Mouse (Mus musculus) cerebellum, postnatal 14 days (tissue): ENCODE data around the gene Wif1.

ENCODE experiments used
- DNase-seq, 2 experiments: peaks; one replicate each; pipeline ENCODE4 v3.0.0; 2021; ENCODE audit warnings: mixed read lengths in 2 of 2

Gene Wif1

DNA sequence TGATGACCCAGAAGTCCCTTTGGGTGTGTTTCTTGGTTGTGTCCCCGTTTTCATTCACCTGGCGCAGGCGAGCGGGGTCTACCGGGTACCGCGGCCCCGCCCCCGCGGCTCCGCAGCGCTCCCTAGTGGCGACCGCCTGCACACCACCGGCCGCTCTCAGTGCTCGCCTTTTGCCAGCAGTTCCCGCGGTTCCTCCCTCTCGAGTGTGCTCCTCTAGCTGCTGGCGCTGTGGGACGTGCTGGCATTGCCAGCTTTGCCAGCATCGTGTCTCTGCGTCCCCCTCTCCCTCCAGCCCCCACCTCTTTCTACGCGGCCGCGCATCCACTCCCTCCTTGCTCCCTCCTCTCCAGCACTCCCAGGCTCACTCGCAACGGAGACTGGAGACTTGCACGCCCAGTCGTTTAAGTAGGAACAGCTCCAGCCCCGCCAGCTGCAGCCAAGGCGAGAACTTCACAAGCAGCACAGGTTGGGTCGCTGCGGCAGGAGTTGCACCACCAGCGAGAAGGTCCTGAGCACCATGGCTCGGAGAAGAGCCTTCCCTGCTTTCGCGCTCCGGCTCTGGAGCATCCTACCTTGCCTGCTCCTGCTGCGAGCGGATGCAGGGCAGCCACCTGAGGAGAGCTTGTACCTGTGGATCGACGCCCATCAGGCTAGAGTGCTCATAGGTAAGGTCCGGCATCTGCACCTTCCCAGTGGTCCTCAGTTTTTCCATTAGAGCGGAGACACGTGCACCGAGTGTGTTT is at the start of gene Wif1:
Gene Wif1, plus strand, starts transcription at position 135 of the 743 bp plus-strand sequence.
- DNase-seq, result peak; percentile 85 to 86

DNA sequence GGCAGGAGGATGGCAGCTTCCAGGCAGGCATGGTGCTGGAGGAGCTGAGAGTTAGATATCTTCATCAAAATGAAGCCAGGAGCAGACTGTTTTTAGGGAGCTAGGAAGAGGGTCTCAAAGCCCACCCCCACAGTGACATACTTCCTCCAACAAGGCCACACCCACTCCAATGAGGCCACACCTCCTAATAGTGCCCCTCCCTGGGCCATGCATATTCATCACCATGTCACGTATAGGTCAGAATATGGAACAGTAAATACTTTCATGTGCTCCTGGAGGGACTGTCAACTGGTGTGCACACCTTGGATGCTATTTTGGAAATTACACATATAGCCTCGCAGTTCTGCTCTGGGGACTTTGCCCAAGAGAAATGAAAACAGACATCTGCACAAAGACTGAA is 31.6 kb upstream of the Wif1 start:
- no peak for DNase-seq

DNA sequence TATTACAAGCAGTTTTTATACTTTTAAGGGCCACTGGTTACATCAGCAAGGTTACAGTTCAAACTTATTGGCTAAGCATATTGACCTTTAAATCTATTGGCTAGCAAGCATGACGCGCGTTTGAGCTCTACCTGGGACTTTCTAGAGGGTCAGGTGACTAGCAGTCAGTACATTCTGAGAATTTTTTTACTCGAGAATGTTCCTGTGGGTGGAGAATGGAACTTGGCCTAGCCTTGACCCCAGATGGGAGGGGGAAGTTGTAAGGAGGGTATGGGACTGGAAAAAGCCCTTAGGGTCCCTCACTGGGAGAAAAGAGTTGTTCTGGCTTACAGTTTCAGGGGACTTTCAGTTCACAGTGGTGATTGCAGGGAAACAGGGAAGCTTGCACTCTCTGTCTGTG is 22.3 kb upstream of the Wif1 start:
- no peak for DNase-seq

DNA sequence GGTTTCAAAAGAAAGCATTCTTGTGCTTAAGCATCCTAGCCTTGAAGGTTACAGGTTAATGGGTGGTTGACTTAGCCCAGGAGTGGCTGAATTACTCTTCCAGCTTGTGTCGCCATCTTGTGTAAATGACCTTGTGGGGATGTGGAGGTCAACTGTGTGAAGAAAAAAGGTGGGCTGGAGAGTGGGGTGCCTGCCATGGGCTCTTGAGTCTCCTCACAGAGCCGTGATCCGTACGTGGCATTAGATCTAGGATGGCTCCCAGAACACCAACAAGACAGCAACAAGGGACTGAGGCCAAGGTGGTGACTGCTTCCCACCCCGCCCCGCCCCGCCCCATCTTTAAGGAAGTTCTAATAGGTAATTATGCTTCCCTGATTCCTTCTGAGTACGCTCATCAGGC is 17.5 kb upstream of the Wif1 start:
- DNase-seq, result no peak

DNA sequence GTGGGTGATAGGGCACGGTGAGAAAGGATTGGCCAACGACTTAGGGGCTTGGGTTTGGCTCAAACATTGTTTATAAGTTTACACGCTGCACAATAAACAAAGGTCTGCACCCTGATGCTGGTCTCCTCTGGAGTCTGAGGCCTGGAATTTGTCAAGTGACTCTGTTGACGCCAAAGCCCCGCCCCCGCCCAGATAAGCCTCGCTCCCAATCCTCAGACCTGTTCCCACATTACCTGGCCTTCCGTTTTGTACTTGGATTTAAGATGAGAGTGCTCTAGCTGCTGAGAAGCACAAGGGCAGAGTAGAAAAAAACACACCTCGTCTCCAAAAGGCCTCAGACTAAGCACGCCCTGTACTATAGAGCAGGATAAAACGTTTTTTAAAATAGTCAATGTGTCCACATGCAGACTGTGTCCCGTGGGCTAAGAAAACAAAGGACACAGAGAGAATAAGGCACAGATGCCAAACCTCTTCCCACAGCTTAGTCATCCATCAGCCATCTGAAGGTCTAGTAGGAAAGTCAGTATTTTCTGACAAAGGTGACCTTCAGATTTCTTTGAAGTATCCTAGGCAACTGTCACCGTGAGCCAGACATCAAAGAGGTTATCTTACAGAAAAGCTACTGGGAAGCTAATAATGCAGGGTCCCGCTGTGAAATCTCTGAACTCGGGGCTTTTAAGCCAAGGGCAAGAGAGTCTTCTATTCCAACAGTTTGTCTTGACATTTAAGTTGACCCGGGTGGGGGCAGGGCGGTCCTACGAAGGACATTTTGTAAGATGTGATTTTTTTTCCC is 16.9 kb upstream of the Wif1 start:
- no peak for DNase-seq

DNA sequence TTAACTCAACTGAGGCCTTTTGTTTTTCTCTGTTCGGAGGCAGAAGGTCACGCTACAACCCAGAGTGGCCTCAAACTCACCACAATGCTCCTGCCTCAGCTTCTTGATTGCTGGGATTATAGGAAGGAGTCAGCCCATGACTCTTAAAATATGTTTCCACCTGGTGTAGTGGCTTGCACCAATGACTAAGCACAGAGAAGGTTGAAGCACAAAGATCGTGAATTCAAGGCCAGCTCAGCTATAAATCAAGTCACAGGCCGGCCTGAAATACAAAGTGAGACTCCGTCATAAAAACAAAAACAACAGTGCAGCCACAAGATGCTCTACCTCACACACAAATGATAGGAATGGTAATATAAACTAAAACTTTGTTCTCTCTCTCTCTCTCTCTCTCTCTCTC is 10.8 kb upstream of the Wif1 start:
- no peak for DNase-seq

DNA sequence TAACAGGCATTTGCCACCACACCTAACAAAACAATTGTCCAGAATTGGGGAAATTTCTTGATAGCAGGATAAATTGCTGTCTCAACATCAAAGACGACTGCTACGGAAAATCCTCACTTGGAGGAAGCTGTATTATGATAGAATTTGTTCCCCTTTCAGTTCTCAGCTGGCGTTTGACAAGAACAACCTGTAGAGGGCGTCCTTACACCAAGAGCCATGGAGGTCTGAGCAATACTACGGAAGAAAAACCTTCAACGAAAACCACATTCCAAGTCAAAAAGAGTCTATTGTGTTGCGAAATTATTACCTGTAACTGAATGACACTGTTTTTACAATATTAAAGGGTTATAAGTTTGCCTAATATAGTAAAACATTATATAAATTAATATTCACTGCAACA is 2.0 kb upstream of the Wif1 start:
- DNase-seq, result peak; percentile 59 to 66

DNA sequence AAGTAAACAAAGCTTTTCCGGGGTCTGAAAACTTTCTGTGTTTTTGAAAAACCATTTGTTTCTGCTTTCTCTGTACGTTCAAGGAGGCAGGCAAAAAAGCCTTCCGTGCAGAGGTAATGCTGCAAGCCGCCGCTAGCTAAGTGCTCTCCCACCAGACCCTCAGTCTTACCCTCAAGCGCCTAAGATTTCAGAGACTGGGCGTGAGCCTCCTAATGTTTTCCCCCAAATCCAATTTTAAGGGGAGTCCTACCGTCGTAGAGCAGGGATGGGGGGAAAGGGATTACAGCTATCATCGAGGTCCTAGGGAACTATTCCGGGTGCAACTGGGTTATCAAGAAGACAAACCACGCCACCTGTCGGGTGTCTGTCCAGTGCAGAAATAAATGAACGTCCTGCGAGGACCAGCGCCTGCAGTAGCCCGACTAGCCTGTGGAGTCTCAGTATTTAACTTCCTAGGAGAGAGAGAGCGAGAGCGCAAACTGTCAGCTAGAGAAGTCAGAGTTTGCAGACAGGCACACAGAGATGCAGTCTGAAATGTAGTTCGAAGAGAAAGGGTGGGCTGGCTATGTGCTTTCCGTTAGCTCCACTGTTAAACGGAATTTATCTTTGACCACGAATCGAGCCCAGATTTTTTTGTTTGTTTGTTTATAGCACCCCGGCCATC is 500 bp upstream of the Wif1 start:
- peak; percentile 77 to 78 for DNase-seq

DNA sequence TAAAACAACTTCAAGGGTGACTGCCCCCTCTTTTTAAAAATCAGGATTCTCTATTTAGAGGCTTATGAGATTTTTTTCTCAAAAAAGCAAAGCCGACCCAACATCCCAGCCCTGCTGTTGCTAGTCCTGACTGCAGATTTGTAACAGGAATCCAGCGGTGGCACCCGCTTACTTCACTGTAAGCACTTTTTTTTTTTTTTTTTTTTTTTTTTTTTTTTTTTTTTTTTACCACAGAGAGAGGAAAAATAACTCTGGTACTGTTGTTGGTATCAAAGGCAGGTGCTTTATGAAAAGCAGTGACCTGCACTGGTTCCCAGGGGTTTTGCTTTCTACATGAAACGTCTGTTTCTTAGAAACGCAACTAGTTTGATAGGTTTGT is 798 bp downstream of the Wif1 start:
- DNase-seq, result no peak

DNA sequence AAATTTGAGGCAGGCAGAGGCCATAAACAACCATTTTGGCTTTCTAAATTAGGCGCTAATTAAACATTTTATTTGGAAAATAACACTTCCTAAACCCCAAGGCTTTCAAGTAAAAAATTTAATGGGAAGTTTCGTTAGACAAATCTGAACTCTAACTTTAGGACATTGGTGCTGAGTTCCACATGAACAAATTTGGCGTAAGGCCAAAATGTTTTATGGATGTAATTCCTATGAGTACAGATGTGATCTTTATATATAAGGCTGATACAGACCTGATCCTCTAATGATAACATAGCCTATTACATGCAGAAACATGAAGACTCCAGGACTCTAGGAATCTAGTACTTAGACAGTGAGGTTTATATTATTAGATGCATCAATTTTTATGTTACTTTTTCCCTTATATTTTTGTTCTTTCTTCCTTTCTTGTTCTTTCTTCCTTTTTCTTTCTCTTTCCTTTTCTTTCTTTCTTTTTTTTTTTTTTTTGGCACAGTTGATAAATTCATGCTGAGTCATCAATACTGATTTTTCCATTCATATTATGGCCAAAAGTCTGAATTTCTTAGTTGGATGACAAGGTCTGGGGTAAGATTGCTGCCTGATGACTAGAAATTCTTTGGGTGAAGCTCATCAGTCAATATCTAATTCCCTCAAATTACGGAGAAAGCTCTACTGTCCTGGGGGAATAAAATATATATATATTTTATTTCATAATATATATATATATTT is 5.0 kb downstream of the Wif1 start:
- no peak for DNase-seq

DNA sequence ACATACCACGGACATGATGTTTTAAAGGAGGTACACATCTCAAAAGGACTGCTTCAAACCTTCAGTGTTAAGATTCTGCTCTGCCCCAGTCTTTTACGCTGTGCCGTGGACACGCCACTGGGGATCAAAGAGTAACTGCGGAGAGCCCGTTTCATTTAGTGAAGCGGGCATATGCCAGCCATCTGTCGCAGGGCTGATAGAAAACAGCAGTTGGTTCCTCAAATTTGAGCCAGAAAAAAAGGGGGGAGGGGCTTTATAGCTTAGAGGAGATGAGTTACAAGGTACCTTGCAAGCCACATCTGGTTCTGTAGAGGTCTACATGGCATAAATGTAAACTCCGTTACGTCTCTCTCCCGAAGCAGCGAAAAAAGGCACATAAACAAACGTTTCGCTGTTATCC is 7.2 kb downstream of the Wif1 start:
- DNase-seq, result peak; percentile 25 to 55

DNA sequence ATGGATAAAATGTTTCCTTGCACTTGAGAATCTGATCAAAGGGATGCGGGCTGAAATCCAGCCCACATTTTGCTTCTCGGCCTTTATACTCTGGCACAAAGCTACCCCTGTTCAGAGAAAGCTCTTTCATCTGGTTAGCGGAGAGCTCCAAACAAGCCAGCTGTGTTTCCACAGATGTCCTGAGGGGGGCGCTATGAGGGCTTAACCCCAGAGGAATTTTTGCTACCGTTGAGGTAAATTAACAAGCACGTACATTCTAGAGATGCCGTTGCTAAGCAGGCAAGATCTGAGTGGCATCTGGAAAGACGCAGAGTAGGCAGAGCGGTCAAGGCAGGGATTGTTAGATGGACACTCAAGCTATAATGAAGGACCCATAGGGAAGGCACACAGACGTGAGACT is 13.7 kb downstream of the Wif1 start:
- no peak for DNase-seq

DNA sequence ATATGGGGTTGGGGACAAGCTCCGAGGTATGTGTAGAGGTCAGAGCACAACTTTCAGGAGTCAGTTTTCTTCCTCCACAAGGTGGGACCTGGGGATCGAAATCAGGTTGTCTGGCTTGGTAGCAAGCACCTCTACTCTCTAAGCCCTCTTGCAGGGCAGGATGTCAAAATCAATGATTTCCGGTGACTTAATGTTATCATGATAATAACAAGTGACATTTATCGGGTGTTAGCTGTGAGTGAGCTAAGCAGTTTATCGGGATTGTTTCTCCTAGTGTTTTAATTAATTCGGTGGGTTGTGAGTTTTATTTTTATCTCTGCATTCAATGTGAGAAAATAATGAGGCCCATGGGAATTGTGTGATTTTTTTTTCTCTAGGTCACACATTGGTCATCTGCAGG is 18.3 kb downstream of the Wif1 start:
- DNase-seq, result no peak

DNA sequence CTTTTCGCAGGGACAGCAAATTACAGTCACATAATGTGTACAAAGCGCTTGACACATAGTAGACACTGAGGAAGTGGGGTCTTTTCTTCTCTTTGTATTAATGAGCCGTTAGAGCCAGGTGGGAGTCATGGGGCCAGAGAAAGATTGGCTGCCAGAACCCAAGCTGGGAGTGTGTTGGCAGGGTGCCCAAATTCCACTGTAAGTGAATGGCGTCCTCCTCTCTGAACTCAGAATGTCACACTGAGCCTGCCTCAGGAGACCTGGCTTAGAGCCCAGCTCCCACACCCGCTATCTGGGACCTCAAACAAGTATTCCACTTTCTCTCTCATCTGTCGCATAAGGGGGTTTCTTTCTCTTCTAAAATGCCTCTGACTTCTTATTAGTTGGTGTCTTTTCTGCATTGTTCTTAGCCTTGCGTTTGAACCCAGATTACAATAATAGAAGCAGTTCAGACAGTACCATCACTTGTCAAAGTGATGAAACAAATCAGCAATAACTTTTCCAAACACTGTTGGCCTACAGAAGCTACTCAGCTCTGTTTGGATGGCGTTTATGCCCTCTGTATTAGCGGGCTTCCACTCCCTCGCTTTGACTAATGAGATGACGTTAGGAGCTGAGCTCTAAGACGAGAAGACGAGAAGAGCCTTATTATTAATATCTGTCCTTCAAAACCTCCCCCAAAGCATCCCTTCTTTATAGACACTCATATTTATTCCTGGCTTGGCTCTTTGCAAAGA is 21.9 kb downstream of the Wif1 start:
- DNase-seq, result peak; percentile 88 to 90

DNA sequence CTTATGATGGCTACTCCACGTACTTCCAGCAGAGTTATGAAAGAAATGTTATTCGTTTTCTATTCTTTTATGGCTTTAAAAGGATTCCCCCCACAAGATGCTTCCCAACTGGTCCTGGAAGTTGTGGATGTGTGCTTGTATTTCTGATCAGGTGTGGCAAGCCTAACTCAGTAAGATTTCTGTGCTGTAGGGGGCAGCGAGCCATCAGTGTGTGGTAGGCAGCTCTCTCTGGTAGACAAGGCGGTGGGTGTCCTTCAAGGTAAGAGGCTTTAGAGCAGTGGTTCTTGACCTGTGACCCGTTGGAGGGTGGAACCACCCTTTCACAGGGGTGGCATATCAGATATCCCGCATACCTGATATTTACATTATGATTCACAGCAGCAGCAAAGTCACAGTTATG is 23.1 kb downstream of the Wif1 start:
- no peak for DNase-seq

DNA sequence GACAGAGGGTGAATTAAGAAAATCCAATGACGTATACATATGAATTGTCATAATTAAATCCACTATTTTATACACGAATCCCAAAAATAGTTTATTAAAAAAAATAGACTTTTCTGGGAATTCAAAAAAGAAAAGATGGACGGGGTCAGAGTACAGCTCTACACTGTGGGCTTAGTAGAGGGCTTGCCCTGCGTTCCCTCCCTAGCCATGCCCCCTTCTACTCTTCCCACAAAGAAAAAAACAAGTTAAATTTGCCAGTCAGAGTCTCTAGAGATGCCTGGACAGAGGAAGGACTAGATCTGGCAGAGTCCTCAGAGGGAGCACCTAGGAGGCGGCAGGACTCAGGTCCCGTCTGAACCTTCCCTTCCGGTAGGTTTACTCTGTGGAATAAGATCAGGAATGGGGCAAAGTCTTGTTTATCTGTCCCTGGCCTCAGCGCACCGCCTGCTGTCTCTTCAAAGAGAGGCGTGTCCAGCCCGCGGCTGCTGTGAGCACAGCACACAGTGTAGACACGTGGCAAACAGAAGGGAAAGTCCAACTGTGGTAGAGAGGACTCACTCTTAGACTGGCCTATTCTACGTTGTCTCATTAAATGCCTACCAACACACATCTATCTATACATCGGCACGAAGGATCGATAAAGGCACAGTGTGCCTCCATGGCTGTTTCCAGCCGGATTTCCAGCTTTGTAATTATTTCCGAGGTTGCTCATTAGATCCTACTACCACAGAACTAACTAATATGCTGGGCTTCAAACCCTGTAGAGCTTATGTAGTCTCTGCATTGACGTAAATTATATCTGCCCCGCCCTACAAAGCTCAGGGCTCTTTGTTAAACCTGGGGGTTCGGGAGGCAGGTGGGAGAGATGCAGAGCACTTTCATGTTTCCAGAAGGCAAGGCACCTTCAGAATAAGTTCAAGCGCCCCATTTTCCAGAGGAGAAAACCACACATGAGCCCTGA is 25.6 kb downstream of the Wif1 start:
- DNase-seq, result no peak

DNA sequence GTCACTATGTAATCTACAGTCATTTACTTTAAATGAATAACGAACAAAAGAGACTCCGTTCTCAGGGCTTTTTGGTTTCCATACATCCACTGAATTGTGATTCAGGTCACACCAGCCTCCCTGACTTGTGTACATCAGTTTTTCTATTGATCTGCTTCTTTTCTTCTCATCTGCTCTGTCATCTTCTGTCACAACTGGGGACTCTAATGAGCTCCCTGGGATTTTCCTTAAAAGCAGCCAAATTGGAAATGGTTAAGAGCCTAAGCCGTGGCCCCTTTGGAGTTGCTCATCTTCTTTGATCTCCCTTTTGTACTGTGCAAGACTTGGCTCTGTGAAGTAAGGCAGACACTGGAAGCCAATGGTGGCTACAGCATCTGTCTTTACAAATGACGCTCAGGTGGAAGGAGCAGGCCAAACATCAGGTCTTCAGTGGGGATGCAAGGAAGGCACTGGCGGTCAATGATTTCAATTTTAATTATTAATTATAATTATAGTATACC is 27.6 kb downstream of the Wif1 start:
- DNase-seq, result no peak

DNA sequence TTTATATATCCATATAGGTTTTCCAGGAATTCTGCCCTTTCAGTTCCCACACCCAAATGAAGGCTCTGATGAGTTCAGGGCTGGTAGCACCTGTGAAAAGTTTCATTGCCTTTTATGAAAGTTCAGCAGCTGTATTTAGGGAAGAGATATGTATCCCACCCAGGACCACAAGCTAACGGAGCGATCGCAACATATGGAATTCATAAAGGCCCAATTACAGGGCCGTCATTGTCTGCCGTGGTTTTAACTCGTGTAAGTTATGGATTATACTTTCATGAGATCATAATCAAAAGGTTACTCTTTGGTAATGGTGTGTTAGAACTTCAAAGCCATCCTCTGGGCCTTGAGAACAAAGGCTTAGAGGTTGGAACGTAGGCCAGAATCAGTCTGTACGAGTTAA is 28.9 kb downstream of the Wif1 start:
- DNase-seq, result no peak

DNA sequence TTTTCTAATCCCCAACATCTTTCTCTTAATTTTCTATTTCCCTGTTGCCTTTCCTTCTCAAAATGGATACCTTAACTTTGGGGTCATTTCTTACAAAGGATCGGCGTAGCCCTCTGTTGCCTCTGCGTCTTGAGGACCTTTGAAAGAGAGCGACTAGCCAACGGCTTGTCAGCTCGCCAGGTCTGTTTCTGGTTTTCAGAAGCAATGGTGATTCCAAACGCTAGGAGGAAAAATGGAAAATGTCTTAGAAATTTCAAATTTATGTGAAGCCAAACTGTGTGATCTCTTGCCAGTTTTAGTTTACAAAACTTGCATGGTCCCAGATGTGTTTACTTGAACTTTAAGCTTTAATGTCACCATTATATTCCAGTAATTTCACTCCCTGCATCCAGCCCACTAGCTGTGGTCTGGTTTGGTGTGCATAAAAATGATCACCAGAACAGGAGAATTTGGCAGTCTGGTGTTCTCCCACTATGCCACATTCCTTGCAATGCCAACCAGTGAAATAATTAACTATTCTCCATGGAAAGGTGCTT is 33.7 kb downstream of the Wif1 start:
- peak; percentile 20 to 57 for DNase-seq

DNA sequence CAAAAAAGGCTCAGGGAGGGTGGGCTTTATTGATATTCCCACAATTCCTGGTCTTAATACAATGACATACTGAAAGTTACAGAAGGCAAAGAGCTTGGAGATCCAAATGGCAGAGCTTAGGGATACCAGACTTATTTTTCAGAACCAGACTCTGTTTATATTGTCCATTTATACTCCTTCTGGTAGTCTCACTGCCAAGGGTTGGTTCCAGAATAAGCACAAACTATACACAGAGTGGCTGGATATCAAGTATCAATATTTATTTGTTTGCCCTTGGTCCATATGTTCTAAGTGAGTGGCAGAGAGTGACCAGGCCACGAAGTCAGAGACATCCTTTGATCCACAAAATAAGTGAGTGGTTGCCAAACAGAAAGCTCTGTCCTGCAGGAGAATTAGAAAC is 34.2 kb downstream of the Wif1 start:
- no peak for DNase-seq

DNA sequence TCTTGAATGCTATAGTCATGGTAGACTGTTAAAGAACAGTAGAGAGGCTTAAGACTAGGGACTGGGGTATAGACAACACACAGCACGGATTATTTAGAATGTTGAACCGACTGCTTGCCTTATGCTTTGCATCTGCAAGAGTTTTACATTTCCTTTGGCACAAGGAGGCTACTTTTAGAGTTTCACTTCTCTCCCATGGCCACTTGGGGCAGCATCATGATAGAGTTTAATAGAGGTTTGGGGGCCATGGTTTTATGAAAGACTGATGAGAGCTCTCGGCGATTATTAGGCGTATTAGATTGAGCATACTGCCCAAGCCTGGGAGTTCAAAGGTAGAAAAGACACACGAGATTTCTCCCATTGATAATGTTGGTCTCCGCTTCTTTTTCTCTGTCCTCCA is 37.0 kb downstream of the Wif1 start:
- no peak for DNase-seq
